Mouse (Mus musculus) gastrocnemius, postnatal 36 days (tissue): ENCODE measurements around the gene Btbd1. TPM values are rescaled to one million over a fixed set of nuclear protein-coding genes. Genes with fewer than 3 reads are reported as not detected.
"Not testable (repeated sequence)": the region's sequence is repeated elsewhere in the genome, so short reads cannot be mapped to it uniquely, and the experiment has no call there.

Experiments used
- DNase-seq, 2 experiments: peaks; one replicate each; pipeline ENCODE4 v3.0.0; 2022
- intact Hi-C: fragments of 180-260 bp; cut with DNase I; formaldehyde crosslinking; loops from one replicate; pipeline ENCODE4 v1.15.1; 2025
- total RNA-seq, 2 experiments: library from RNA; stranded (reverse); gene quantifications; 2 replicates each; pipeline ENCODE4 v1.2.3; 2021

The Btbd1 gene
- total RNA-seq, 2 experiments from 2014 or later, result 121 to 158 TPM

DNA sequence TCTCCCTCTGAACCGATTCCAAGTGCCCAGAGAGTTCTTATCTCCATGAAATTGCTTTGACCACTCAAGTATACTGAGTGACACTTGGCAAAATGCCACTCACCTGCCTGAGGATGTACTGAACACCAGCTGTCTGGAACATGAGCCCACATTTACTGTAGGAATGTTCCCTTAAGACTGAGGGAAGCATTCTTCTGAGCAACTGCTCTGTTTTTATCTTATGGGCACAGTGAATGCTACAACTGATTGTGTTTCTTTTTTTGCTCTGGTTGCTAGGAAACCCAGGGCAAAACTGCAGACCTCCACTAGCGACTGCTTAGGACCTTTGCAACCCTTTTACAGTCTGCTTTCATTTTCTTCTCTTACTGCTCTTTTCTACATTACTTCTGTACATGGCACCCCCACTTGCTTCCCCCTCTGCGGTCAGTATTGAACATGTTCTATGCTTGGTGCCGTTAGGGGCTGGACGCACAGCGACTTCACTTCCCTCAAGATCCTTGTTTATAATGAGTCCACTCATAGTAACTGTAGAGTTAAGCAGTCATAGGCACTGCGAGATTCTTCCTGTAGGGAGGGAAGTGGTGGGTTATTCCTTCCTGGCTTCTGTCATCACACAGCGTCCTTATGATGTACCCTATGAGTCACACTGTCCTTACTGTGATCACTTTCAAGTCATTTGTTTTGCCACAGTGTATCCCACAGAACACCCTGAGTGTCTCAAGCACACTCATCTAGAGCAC, 25.5 kb upstream of the Btbd1 start:
- no peak for DNase-seq
- intact Hi-C loops, result no loop called here

GRCm38 (mm10) chr7:81851706-81852105, 22.5 kb upstream of the Btbd1 start:
- intact Hi-C loops, result no loop called here
- no peak for DNase-seq

GRCm38 (mm10) chr7:81850171-81850570, 20.9 kb upstream of the Btbd1 start:
- DNase-seq, result no peak
- intact Hi-C loops, result no loop called here

DNA sequence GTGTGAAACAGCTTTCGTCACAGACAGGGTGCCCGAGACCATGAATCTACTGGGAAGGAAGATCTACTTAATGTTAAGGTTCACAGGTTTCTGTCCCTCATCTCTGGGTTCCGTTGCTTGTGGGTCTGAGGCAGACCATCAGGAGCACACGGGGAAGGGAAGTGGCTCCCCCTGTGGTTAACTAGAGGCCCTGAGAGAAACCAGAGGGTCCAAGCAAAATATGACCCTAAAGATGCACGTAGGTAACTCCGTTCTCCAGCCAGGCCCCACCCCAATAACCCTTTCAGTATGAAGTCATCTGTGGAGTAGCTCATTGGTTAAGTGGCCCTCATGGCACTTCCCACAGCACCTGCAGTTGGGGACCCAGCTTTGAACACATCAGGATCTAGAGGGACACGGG, 20.4 kb upstream of the Btbd1 start:
- DNase-seq, result no peak
- intact Hi-C loops, result no loop called here

DNA sequence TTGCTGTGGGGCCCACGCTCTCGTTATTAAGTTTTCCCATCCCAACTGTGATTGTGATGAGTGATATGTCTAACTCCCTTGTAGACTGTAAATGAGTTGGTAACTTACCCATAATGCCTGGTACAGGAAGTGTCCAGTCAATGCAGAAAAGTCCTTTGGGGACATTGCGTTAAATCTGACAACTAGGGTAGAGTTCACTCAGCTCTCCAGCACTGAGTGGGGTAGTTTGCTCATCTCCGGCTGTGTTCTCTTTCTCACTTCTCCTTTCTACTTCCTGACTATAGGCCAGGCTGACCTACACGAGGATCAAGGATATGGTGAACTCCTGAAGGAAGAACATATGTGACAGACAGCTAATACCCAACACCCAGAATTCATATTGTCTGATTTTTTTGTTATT, 20.0 kb upstream of the Btbd1 start:
- DNase-seq, result no peak
- intact Hi-C loops, result no loop called here

GRCm38 (mm10) chr7:81847777-81848176, 18.5 kb upstream of the Btbd1 start:
- intact Hi-C loops, result no loop called here
- no peak for DNase-seq

- intact Hi-C loops, result no loop called here
- no peak for DNase-seq
Observed at GRCm38 (mm10) chr7:81847010-81847409, 17.8 kb upstream of the Btbd1 start.

- intact Hi-C loops, result no loop called here
- no peak for DNase-seq
Observed at GRCm38 (mm10) chr7:81846008-81846407, 16.8 kb upstream of the Btbd1 start.

DNA sequence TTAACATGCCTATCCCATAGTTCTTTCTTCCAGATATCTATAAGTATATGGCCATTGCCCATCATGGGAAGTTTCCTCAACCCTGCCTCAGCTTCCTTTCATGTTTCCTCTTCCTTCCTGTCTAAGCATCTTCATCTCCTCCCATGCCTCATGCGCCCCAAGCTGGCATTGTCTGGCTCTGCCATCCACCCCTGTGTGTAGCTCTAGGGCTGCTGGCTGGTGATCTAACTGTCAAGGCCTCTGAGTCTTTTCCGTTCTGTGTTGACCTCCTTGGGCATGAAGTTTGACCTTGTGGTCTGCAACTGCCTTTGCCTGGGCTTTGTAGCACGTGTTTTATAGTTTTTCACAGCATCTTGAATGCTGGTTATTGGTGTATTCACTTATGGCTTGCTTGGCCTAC, 16.1 kb upstream of the Btbd1 start:
- intact Hi-C loops, result no loop called here
- no peak for DNase-seq

GRCm38 (mm10) chr7:81844801-81845200, 15.6 kb upstream of the Btbd1 start:
- intact Hi-C loops, result no loop called here
- DNase-seq, result no peak

DNA sequence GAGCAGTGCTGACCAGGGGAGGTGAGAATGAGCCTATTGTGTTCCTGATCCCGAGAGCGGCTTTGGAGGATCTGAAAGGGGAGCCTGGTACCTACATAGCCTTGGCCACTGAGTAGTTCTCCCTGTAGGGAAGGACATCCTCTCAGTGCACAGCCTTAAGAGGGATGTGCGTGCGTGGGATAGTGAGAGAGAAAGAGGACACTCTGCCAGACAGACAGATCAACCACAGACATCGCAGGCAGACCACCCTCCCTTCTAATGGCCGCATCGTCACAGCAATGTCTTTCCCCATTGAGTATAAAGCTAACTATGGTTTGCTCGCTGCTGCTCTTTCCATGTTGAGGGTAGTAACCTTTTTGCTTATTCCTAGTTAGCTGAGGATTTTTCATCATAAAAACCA, 14.7 kb upstream of the Btbd1 start:
- intact Hi-C loops, result no loop called here
- DNase-seq, result no peak

GRCm38 (mm10) chr7:81842998-81843397, 13.8 kb upstream of the Btbd1 start:
- intact Hi-C loops, result no loop called here
- no peak for DNase-seq

GRCm38 (mm10) chr7:81842141-81842540, 12.9 kb upstream of the Btbd1 start:
- DNase-seq, result no peak
- intact Hi-C loops, result no loop called here

DNA sequence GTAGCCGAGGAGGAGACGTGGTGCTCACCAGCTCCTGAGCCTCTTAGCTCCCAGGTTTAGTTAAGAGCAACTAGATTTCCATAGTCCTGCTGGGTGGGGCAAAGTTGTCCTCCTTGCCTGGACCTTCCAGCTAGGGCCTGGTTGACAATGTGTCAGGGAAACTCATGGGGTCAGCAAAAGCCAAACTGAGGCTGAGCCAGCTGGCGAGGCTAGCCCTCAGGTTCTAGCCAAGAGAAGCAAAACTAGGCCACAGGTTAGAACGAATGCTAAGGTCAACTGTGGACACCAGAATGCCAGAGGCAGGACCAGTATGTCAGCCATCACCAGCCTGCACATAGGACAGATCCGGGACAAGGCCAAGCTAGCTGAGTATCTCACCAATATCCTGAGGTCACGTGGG, 12.2 kb upstream of the Btbd1 start:
- intact Hi-C loops, result no loop called here
- no peak for DNase-seq

DNA sequence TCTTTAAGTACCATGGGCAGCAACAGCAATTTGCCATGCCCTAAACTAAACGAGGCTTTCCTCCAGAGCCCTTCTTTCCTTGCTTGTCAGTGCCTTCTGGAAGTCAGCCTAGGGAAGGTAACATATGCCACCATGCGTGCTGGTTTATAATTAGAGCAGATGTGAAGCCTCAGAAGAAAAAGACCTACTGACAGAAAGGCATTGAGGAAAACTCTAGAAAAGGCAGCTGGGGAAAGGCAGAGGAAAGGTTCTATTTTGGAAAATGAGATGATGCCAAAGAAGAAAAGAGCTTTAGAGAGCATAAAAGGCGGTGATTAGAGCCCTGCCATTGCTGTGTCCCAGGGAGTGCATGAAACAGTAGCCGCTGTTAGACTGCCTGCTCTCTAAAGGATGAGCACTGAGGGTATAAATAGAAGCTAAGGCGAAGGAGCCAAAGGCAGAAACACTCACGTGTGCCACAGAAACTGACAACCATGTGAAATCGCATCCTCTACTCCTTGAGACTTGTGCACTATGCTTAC, 11.5 kb upstream of the Btbd1 start:
- intact Hi-C loops, result no loop called here
- DNase-seq, result no peak

GRCm38 (mm10) chr7:81839746-81840145, 10.5 kb upstream of the Btbd1 start:
- intact Hi-C loops, result no loop called here
- no peak for DNase-seq

- intact Hi-C loops, DNase-seq: not testable (repeated sequence)
Observed at GRCm38 (mm10) chr7:81837771-81838170, 8.5 kb upstream of the Btbd1 start.

DNA sequence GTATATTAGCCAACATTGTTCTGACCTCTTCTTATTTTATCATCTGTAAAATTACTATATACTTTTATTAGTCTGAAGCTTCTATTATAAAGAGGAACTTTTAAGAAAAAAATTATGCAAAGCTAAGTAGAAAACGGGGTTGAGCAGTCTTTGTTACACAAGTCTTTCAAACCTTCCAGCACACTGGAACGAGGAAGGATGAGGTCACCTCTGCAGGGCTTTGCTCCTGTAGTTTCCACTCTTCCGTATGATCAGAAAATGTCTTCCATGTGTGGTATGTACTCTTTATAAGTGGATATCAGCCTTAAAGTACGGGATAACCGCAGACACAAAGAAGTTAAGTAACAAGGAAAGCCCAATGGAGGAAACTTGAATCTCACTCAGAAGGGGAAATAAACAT, 6.2 kb upstream of the Btbd1 start:
- no peak for DNase-seq
- intact Hi-C loops, result no loop called here

DNA sequence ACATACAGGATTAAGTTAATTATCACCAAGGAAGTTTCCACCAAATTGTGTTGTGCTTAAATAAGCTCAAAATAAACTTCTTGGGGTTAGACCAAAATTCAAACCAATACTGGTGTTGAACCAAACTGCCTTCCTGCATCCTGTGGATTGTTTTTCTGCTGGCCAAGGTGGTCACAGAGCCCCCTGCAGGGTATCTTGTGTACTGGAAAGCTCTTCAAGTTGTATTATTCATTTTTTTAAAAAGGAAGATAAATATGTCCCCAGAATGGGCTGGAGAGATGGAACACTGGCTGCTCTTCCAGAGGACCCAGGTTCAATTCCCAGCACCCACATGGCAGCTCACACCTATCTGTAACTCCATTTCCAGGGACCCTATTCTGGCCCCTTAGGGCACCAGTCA, 5.6 kb upstream of the Btbd1 start:
- DNase-seq, result no peak
- intact Hi-C loops, result no loop called here

- intact Hi-C loops, result loop anchor here (5.0 kb wide), 1 partner anchor 33 kb away; no protein-coding TSS in a partner anchor
Observed at GRCm38 (mm10) chr7:81828681-81829378, 401 bp downstream of the Btbd1 start.

GRCm38 (mm10) chr7:81827806-81828667, 1.2 kb downstream of the Btbd1 start:
- DNase-seq, result no peak
- intact Hi-C loops, result loop anchor here (5.0 kb wide), 1 partner anchor 34 kb away; no protein-coding TSS in a partner anchor

More at GRCm38 (mm10) chr7:81828681-81829378, 401 bp downstream of the Btbd1 start:
- DNase-seq, result peak; percentile 34 to 60
